Mouse (Mus musculus) liver, embryonic 14.5 days (tissue): ENCODE data around the gene Atp4b. TPM values are rescaled to one million over a fixed set of nuclear protein-coding genes. Genes with fewer than 3 reads are reported as not detected.

Source experiments
- ATAC-seq: fragments of 200-750 bp; cut with Nextera tagmentation; 2 replicates; pipeline ENCODE4 v1.8.0; 2017; ENCODE audit warnings: moderate number of reproducible peaks, mild to moderate bottlenecking, moderate library complexity; ENCODE audit not compliant: insufficient read depth
- DNase-seq, 3 experiments: peaks; one replicate each; pipeline ENCODE4 v3.0.0-alpha.2; 2012 to 2013; ENCODE audit warnings: low read depth in 3 of 3, low spot score in 3 of 3
- H3K27ac ChIP-seq: fragments of 300-500 bp; sonication (generic); 2 replicates; pipeline ENCODE4 v1.5.1; 2014; ENCODE audit warnings: moderate library complexity, mild to moderate bottlenecking, control low read depth, inconsistent platforms
- H3K27me3 ChIP-seq: fragments of 300-500 bp; sonication (generic); 2 replicates; pipeline ENCODE4 v1.6.1; 2014; ENCODE audit warnings: mild to moderate bottlenecking, low read length, moderate library complexity; ENCODE audit not compliant: control insufficient read depth, insufficient read depth
- H3K36me3 ChIP-seq: fragments of 300-500 bp; sonication (generic); replicated peaks from 2 replicates; pipeline ENCODE4 v1.6.1; 2014; ENCODE audit warnings: low read depth; ENCODE audit not compliant: control insufficient read depth, insufficient read depth
- H3K4me1 ChIP-seq, 2 experiments: fragments of 200-500 bp in 1 of 2; fragments of 300-500 bp in 1 of 2; sonication (generic) in 1 of 2; replicated peaks; 2 replicates each; pipeline ENCODE4 v1.6.1; 2012 to 2014; ENCODE audit warnings: antibody characterized with exemption in 1 of 2, inconsistent platforms in 1 of 2, low read length in 1 of 2; ENCODE audit not compliant: control insufficient read depth in 2 of 2, insufficient read depth in 2 of 2
- H3K4me2 ChIP-seq: fragments of 300-500 bp; sonication (generic); 2 replicates; pipeline ENCODE4 v1.6.1; 2014; ENCODE audit warnings: low read depth, mild to moderate bottlenecking, control low read depth, moderate library complexity
- H3K4me3 ChIP-seq, 2 experiments: fragments of 200-500 bp in 1 of 2; fragments of 300-500 bp in 1 of 2; sonication (generic) in 1 of 2; 2 replicates each; pipeline ENCODE4 v1.5.1; 2012 to 2014; ENCODE audit warnings: low read depth in 2 of 2, low read length in 2 of 2, mild to moderate bottlenecking in 2 of 2, control low read depth in 1 of 2, inconsistent platforms in 1 of 2, moderate library complexity in 1 of 2; ENCODE audit not compliant: insufficient read depth in 1 of 2
- H3K9ac ChIP-seq: fragments of 300-500 bp; sonication (generic); replicated peaks from 2 replicates; pipeline ENCODE4 v1.6.1; 2014; ENCODE audit warnings: mild to moderate bottlenecking, control low read depth, moderate library complexity
- H3K9me3 ChIP-seq: fragments of 300-500 bp; sonication (generic); 2 replicates; pipeline ENCODE4 v1.6.1; 2016; ENCODE audit warnings: low read length, mixed read lengths; ENCODE audit not compliant: control insufficient read depth
- CTCF ChIP-seq: IDR thresholded peaks from 2 replicates; pipeline ENCODE4 v1.5.1; 2016; ENCODE audit warnings: antibody characterized with exemption, low read depth, control low read depth
- EP300 ChIP-seq: IDR thresholded peaks from 2 replicates; pipeline ENCODE4 v1.6.1; 2016; ENCODE audit warnings: antibody characterized with exemption, low read depth
- WGBS: fragments of 180-500 bp; shearing (Covaris S2); extraction: QIAGEN DNeasy Blood & Tissue Kit; methylation state at CpG from one replicate; pipeline ENCODE4 v1.1.7; 2014; ENCODE audit not compliant: insufficient replicate concordance; 5-methylcytosine and 5-hydroxymethylcytosine counted together
- polyA plus RNA-seq, 2 experiments: library from polyadenylated mRNA; depleted of rRNA in 1 of 2; stranded (reverse) in 1 of 2; unstranded in 1 of 2; fragments of >200 nt; fragmentation: Nextera tagmentation in 1 of 2; extraction: Ambion mirVana in 1 of 2; gene quantifications; 2 replicates each; pipeline versions ENCODE4 v1.2.1 to v1.2.3; 2012 to 2014

Atp4b gene
- polyA plus RNA-seq, 2 experiments, result not detected

DNA sequence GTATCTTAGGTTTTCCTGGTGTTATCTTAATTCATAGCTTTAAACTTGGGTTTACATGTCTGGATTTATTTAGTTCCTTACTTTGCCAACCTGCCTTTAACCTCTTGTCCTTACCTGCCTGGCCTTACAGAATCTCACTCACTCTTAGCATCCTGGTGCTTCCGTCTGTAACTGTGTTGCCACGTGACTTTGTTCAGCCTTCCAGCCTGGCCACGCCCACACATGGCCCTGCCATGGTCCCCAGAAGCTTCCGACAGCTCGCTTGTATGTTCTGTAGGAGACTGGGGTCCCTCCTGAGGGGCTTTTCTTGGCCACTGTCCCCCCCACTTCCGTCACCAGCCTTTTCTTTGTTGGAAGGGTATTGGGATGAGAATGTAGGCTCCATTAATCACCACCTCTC is 40.4 kb downstream of the Atp4b start:
- H3K27me3 ChIP-seq, result no peaks in the 10 kb centered on the region
- 69% methylated on average over 6 of the region's 6 CpGs for WGBS

DNA sequence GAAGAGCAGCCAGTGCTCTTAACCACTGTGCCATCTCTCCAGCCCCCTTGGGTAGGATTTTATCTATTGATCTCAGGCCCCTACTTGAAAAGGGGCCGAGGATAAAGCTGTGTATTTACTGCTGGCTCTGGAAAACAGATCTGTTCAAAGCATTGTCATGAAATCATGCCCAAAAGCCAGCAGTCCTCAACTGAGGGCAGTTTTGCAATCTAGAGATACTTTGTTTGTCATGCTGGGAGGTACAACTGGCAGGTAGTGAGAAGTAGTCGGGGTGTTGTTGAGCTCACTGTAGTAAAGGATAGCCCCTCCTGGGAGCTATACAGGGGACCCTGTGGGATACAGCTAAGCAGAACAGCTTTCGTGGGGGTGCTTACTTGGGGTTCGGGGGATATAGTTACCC is 42.7 kb downstream of the Atp4b start:
- Histone ChIP-seq H3K9ac (no peak overlapping the region), H3K9me3 (no peaks in the 10 kb centered on the region), H3K27ac (no peak overlapping the region), H3K4me3 (no peak overlapping the region), H3K36me3 (peaks cover 76% of the 10 kb centered on the region), H3K4me2 (no peak overlapping the region), H3K4me1 (peaks cover 22 to 46% of the 10 kb centered on the region in 2 experiments), H3K27me3 (no peaks in the 10 kb centered on the region)
- TF ChIP-seq EP300 (no peak), CTCF (no peak)
- no peak for DNase-seq
- WGBS, result 50% methylated on average over 4 of the region's 4 CpGs
- no peak for ATAC-seq

More for the DNA sequence above, 40.4 kb downstream of the Atp4b start:
- Histone ChIP-seq H3K9ac (no peak overlapping the region), H3K36me3 (peaks cover 79% of the 10 kb centered on the region), H3K4me2 (no peak overlapping the region), H3K9me3 (no peaks in the 10 kb centered on the region), H3K27ac (no peak overlapping the region), H3K4me3 (no peak overlapping the region), H3K4me1 (peaks cover 16 to 35% of the 10 kb centered on the region in 2 experiments)
- no peak for TF ChIP-seq CTCF
- DNase-seq, result no peak
- ATAC-seq, result no peak

GRCm38 (mm10) chr8:13353155-13353833 is 43.3 kb downstream of the Atp4b start:
- Histone ChIP-seq H3K4me1 (peaks cover 22 to 46% of the 10 kb centered on the region in 2 experiments), H3K27ac (peak overlapping the region; percentile 58), H3K4me2 (peak overlapping the region; percentile 50), H3K9ac (peak overlapping the region; percentile 39), H3K36me3 (peaks cover 74% of the 10 kb centered on the region), H3K9me3 (no peaks in the 10 kb centered on the region), H3K4me3 (peak overlapping the region in 1 of 2 experiments; percentile 20; a peak in 2 of 4 replicates), H3K27me3 (no peaks in the 10 kb centered on the region)
- 20% methylated on average over 9 of the region's 9 CpGs for WGBS
- TF ChIP-seq CTCF (no peak), EP300 (peak; percentile 69)
- DNase-seq (peak in 1 of 3 experiments; percentile 44), ATAC-seq (peak; percentile 76)

DNA sequence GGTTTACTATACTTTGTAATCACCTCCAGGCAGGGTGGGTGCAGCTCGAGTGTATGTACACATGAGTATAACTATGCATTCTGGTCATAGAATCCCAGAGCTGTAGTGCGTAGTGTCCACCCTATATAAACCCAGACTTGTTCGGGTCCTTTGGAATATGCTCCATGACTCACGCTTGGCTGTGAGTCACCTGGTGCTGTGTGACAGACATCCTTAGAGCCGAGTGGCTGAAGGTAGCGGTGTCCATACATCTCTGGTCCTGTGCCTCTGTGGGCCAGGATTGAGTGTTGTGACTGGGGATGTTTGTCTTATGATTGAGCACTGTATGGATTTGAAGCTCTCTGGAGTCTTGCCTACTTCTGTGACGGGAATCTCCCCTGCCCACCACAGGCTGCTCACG is 44.0 kb downstream of the Atp4b start:
- peaks cover 22 to 46% of the 10 kb centered on the region in 2 experiments for H3K4me1 ChIP-seq
- no peaks in the 10 kb centered on the region for H3K9me3 ChIP-seq
- H3K27ac ChIP-seq, result peak overlapping the region; percentile 58
- no peaks in the 10 kb centered on the region for H3K27me3 ChIP-seq
- H3K36me3 ChIP-seq, result peaks cover 79% of the 10 kb centered on the region
- DNase-seq (no peak), ATAC-seq (peak; percentile 17; the same call in 1 of the 2 replicates)
- H3K4me2 ChIP-seq, result peak overlapping the region; percentile 50
- no peak for TF ChIP-seq CTCF
- peak overlapping the region; percentile 39 for H3K9ac ChIP-seq
- peak overlapping the region in 1 of 2 experiments; percentile 20; a peak in 1 of 4 replicates for H3K4me3 ChIP-seq
- 54% methylated on average over 8 of the region's 8 CpGs for WGBS

- H3K9ac ChIP-seq, result no peak overlapping the region
- H3K4me2 ChIP-seq, result no peak overlapping the region
- no peak for DNase-seq
- H3K4me3 ChIP-seq, result no peak overlapping the region
- no peak overlapping the region for H3K27ac ChIP-seq
- no peak for TF ChIP-seq CTCF
- TF ChIP-seq EP300, result no peak
- H3K27me3 ChIP-seq, result no peaks in the 10 kb centered on the region
- peaks cover 22 to 46% of the 10 kb centered on the region in 2 experiments for H3K4me1 ChIP-seq
- H3K9me3 ChIP-seq, result no peaks in the 10 kb centered on the region
- H3K36me3 ChIP-seq, result peaks cover 78% of the 10 kb centered on the region
- ATAC-seq, result no peak
- WGBS, result 66% methylated on average over 5 of the region's 5 CpGs
These were observed 45.0 kb downstream of the Atp4b start for GRCm38 (mm10) chr8:13351593-13351992.
